Mouse (Mus musculus) ovary, postnatal 36 days (tissue): ENCODE measurements around the gene Daam1.

Experiments used
- DNase-seq: peaks from one replicate; pipeline ENCODE4 v3.0.0; 2022; ENCODE audit warnings: low spot score, mixed read lengths

Gene Daam1

DNA sequence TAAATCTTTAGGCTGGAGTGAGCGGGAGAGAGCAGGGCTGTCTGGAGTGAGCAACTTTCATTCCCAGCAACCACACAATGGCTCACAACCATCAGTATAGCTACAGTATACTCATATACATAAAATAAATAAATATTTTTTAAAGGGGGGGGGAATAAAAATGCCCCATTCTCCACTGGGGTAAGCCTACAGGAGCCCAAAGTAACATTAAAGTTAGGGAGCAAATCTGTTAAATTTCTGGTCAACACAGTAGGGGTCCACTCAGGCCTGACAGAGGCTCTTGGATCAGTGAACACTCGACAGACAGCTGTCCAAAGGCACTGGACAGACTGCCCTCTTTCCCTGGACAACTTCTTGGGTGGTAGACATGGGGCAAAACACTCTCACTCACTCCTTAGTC, 168.8 kb downstream of the Daam1 start:
- no peak for DNase-seq

DNA sequence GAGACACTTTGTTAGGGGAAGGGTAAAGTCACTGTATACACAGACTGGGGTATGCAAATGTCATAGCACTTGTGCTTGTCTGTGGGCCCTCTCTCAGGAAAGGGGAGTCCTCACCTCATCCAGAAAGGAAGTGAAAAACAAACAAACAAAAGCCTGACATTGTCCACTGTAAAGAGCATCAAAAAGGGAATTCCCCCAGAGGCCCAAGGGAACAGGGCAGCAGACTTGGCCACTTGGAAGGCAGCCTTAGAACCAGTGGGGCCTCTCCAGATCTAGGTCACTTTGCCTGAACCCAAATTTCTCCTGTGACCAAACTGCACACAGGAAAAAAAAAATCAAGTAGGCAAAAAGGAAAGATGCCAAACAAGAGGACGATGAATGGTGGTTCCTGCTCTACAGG, 170.9 kb downstream of the Daam1 start:
- no peak for DNase-seq

DNA sequence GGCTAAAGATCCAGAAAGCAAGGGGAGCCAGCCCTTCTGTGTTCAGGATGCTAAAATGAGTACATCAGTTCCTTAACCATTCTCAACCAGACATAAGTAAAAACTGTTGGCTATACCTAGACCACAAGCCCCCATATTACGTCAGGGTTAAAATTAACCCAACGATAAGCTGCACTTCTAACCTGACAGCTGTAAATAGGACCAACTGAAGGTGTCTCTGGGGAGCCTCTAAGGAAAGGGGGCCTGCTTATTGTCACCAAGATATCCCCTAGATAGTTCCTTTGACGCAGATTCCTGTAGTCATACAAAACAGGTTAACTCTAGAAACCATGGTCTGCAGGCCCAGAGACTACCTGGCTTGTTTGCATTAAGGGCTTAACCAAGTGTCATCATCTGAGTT, 174.4 kb downstream of the Daam1 start:
- DNase-seq: no peak

DNA sequence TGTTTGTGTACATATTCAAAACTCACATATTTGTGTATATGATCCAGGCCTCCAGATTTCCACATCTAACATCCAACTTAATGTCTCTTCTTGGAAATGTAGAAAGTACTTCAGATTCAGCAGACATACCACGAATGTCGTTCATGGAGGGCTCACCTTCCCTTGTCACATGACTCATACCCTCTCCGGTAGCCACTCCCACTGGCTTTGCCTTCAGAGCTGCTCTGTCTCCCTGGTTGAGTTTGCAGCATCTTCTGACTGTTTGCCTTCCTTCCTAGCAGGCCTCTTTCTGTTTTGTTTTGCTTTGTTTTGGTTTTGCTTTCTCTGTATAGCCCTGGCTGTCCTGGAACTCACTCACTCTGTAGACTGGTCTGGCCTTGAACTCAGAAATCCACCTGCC, 176.8 kb downstream of the Daam1 start:
- no peak for DNase-seq

DNA sequence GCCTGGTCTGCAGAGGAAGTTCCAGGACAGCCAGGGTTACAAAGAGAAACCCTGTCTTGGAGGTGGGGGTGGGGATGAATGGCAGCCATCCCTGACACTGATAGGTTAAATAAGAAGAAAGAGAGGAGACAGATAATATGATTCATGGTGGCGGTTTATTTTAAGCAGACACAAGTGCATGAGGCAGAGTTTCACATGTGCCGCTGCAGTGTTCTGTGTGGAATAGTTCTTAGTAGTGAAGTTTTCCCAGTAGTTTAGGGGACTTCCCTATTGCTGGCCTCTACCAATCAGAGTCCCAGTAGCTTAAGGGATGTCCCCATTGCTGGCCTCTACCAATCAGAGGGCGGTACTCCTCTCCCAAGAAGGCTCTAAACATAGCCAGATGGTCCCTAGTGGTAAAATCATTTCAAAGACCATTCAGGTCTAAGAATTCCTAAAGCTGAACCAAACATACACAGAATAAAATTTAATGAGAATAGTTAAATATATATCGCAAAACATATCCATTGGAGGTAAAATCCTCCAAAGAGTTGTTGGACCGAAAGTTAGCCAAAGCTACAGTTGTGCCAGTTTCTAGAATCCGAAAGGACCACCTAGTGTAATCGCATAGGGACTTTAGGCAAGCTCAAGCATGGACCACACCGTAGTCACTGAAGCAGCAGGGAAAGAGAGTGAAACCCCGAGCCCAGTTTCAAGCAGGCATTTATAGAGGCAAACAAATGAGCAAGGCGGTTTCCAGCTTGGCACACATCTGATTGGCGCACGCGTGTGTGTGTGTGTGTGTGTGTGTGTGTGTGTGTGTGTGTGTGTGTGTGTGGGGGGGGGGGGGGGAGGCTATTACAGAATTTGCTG, 178.4 kb downstream of the Daam1 start:
- DNase-seq: no peak

DNA sequence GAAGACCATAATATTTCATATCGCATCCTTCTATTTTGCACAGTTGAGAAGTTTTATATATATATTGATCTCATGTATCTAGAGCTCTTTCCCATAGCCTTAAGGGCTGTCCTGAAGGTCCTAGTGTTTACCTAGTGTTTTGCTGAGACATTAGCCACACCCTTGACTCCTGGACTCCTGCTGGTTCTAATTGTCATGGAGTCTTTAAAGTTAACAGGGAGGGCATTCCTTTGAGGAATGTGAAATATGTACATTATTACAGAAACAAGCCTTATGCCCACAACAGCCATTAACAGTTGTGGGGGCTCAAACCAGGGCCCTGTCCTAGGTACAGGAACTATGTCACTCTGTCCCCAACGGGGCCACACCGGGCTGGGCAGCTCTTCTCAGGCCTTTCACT, 180.5 kb downstream of the Daam1 start:
- no peak for DNase-seq

DNA sequence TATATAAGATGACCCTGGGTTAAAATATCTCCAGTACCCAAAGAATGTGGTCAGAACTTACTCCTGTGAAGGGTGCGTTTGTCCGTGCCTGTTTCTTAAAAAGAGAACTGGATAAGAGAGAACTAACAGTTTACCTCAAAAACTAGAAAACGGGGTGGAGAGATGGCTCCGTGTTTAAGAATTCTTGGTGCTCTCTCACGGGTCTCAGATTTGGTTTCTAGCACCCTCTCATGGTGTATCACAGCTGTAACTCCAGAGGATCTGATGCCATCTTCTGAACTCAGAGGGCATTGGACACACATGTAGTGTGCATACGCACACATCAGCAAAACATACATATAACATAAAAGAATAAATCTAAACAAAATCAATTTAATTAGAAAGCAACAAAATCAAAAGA, 181.2 kb downstream of the Daam1 start:
- no peak for DNase-seq

DNA sequence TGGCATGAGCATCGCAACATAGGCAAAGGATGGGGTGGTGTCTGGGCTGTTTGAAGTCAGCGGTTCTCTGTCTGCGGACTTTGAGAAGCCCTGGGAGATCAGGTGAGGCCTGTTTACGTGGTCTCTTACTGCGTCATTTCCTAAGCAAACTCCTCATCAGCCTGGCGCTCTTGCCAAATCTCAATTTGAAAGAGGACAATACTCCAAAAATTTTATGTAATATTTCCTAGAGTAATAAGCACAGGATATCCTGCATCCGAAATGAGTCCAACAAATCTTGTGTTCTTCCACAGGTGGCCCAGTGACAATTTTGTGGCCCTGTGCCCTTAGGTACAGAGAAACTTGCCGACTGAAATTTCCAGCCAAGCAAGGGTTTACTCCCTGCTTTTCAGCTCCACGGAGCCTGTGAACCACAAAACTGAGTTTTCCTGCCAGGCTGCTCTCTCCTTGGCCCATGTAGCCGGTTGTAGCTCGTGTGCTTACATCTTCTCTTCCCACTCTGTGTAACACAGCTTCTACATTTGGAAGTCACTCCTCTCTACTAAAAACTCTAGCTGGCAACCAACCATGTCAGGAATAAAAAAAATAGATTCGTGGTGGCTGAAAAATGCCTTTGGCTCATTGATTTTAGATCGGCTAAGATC, 183.0 kb downstream of the Daam1 start:
- no peak for DNase-seq

DNA sequence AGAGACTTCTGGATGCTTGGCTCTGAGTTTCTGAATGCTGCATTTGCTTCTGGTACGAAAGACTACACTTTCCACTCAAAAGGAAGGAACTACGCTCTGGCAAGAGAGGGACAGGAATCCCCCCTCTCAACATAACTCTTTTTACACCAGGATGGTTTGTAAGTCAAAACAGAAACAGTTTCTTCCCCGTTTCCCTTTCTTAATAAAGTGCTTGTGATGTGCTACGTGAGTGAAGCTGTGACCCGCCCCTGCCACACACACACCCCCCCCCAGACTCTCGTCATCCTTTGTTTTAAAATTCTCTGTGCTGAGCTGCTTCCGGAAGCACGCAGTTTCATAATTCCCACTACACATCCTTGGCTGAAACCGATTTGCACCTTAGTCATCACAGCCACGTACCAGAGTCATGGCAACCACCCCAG, 183.5 kb downstream of the Daam1 start:
- no peak for DNase-seq

DNA sequence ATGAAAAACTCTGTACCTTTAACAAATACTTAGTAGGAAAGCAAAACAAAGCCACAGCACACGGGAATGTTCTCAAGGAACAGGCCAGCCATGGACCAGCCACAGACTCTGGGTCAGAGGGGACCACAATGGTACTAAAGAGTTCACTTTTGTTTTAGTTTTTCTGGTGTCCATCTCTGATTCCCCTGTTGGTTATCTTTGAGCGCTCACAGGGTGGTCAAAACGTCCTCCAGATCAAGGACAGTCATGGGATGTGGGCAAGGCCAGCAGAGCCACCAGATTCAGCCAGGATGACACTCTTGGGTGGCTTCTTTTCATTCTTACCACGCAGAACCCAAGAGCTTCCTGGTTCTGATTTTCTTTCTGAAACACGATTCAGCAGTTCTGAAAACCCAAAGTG, 184.4 kb downstream of the Daam1 start:
- no peak for DNase-seq

DNA sequence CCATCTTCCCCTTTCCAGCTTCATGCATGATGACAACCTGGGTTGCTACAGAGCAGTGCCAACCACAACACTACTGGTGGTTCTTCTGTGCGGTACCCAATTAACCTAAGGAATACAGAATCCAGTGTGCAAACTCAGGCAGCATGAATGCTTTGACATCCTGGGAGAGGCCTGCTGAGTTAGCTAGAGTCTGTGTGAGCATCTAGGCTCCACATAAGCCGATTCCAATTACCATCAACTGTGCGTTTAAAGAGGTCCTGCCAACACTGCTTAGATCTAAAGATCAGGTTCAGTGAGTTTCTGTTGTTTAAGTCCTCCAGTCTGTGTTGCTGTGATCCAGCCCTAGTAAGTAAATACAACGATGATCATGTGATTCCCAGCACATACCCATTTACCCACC, 189.4 kb downstream of the Daam1 start:
- DNase-seq: no peak

DNA sequence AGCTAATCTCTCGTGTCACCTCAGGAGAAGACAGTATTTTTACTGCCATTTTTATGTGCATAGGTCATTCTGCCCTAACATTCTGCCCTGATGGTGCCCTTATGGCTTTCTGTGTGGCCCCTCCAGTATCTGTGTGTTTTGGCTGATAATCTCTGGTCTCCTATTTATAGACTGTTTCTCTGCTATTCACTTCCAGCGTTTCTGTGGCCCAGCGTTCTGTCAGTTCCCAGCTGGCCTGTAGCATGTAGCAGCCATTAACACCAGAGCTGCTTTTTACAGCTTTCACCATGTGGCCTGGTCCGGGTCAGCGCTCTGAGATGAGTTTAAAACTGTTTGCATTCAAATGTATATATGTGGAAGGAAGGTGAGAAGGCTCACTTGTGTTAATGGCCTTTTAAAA, 190.7 kb downstream of the Daam1 start:
- DNase-seq: no peak

DNA sequence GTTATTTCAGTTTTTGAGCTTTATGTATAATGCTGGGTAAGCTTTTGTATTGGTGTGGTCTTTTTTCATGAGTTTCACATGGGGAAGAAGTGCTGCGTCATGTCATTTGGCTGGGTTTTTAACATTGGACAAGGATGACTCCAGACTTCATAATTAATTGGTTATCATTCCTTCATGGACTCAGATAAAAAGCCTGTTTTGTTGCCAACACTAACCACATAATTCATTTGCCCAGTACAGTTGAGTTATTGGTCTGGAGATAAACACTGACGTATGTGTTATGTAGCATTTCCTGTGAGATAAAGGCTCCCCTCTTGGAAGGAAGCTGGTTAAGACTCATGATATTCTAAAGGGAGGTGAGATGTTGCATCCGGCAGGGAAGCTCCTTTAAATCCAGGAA, 191.9 kb downstream of the Daam1 start:
- no peak for DNase-seq

DNA sequence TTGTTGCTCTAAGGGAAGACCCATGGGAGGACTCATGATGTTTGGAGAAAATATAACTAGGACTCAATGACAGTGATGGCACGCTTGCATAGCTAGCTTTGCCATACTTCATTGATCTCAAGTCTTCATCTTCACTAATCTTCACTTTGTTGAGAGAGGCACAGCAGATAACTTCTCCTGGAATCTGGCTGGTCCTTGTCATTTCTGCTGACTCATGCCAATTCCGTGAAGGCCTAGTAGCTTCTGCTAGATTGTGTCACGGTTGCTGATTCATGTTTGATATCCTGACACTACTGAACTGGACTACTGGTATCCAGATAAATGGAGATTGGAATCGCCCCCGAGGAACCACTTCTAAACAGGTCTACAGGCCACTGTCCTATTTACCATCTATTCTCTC, 192.7 kb downstream of the Daam1 start:
- no peak for DNase-seq

DNA sequence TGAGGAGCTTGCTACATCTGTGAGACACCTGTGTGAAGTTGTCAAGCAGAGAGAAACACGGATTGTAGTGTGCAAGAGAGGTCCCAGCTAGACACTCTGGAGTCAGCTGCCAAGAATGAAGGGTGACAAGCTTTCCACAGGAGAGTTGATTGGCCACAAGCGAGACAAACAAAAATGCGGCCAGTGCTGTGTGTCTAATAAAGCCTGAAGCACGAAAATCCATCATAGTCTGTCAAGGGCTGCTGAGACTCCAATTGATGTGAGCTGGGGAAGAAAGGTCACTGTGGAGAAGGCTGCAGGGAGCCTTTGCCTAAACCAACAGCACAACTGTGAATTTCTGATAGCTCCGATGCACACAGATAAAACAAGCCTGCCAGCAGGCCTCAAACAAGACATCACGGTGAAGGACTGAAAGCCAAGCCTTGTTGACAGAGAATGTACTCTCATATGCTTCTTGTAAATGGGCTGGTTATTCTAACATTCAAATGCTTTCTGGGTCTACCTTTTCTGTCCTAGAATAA, 194.5 kb downstream of the Daam1 start:
- no peak for DNase-seq

DNA sequence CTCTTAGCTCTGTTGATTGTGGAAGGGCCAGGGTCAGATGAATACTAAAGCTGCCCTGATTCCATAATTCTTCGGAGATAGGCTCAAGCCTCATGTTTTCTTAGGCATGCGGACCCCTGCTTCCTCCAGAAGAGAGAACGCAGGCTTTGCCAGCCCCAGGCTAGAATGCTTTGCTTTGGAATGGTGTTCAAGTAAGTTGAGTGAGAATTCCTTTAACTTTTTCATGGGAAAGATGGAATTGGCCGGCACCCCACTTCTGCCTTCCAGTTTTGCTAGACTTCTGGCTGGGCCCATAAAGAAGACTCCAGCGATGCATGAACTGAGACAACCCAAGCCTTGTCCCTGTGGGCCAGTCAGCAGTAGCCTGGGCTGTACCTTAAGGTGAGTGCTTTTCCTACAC, 200.3 kb downstream of the Daam1 start:
- DNase-seq: no peak

DNA sequence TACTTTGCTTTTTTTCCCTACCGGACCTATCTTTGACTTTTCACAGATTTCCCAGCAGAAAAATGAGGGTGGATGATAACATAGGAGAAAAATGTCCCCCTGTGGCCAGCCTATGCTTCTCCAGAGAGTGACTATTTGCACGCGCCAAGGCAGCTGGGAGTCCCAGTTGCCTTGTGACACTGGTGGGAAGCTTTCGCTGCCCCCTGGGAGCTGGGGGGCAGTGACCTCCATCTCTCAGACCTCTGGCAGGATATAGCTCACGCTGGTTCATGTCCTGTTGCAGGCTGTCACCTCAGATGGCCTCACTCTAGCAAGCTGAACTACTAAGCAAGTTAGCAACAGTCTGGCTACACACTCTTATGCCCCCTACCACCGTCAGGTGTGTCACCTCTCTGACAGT, 200.9 kb downstream of the Daam1 start:
- no peak for DNase-seq

DNA sequence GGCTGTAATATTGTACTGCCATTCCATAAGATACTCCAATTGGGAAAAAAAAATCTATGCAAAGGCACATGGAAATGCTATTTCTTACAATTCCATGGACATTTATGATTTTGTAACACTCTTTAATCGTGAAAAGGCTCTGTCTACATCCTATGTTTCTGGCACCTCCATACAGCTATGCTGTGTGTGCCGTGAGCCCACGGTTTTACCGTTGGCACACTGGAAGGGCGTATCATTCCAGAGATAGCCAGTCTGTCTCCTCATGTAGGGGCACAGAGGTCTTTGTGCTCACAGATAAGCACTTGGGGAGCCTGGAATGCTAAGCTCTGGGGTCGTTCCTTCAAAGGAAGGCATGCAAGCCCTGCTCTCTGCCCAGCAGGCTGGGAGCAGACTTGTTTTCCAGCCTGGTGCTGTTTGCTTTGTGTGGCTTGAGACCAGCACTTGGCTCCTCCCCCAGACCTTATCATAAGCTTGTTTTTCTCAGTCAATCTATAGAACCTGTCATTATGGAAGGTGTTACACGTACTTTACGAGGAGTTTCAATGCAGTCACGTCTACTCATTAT, 205.3 kb downstream of the Daam1 start:
- no peak for DNase-seq

DNA sequence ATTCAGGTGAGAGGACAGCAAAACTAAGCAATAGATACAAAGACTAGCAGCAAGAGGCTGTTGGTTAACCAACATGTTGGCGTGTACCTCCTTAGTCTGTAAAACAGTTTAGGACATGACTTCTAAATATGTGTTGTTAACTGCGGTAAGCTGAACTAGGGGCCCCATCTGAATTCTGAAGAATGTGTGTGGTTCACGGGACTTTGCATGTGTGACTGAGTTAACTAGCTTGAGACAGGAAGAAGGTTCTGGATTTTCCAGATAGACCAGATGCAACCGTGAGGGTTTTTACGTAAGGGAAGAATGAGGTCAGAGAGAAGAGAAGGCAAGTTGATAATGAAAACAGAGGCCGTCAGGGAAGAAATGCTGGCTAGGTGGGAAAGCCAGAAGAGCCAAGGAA, 206.2 kb downstream of the Daam1 start:
- DNase-seq: no peak

DNA sequence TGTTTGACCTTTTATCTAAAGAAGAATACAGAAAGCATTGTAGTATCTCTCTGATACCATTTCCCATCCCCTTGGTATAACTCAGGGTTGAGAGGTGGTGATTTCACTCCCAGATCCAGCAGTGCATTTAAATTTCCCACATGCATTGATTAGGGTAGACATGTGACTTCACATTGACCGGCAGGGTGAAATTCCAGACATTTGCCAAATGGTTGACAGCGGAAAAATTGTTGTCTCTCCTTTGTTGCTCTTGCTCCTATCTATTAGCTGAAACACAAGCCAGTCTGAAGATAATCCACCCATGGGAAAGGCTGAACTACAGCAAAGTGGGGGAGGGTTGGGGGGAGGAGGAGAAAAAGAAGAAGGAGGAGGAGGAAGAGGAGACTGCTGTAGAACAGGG, 208.0 kb downstream of the Daam1 start:
- DNase-seq: no peak

DNA sequence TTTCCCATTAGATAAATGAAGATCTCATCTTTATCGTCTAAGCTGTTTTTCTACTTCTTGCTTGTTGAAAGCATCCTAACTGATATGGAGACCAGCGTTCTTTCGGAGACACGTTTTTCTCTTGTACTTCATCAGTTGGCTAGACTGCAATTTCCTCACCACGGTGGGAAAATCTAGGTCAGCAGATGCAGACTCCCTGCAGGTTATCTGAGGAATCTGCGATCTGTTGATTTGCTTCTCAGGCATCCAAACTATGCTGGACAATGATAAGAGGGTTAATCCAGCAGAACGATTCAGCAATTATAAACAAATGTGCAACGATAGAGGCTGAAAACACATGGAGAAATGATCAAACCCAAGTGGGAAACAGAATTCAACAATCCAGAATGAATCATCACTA, 208.6 kb downstream of the Daam1 start:
- DNase-seq: no peak

DNA sequence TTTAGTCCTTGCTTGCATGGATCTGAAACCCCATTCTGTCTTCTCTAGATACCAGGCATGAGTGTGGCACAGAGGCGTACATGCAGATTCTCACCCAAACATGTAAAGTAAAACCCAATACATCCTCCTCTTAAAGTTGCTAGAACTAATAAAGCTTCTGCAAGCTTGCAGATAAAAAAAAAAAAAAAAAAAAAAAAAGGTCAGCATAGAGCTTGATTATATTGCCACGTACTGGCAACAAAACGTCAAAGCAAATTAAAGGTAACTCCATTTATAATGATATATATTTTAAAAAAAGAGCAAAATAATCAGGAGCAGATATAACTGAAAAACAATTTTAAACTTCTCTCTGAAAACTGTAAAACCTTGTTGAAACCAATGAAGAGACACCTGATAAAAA, 210.4 kb downstream of the Daam1 start:
- no peak for DNase-seq
